Mouse (Mus musculus) cerebellum, adult (tissue): ENCODE data around the gene Dqx1.

Source experiments
- ATAC-seq: cut with Nextera tagmentation; 2 replicates; pipeline ENCODE4 v1.9.2; 2017; ENCODE audit warnings: mild to moderate bottlenecking, moderate library complexity, mixed read lengths; ENCODE audit not compliant: insufficient number of reproducible peaks, low FRiP score, low TSS enrichment

Gene Dqx1

GRCm38 (mm10) chr6:83103130-83103650 lies 45.5 kb downstream of the Dqx1 start:
- no peak for ATAC-seq

- ATAC-seq, result no peak
Measured at GRCm38 (mm10) chr6:83104158-83104557, 46.5 kb downstream of the Dqx1 start.

GRCm38 (mm10) chr6:83107566-83108400 lies 50.1 kb downstream of the Dqx1 start:
- no peak for ATAC-seq

- peak; percentile 87 for ATAC-seq
Measured at GRCm38 (mm10) chr6:83108762-83109668, 51.4 kb downstream of the Dqx1 start, which contains the start of gene Mrpl53. Gene Mrpl53, plus strand, starts transcription at chr6:83109040.

- ATAC-seq, result no peak
Measured at GRCm38 (mm10) chr6:83111510-83112136, 54.0 kb downstream of the Dqx1 start.

- peak; percentile 81 for ATAC-seq
Measured at GRCm38 (mm10) chr6:83115011-83115671, 57.5 kb downstream of the Dqx1 start, which contains the start of gene Mogs. Gene Mogs, plus strand, starts transcription at chr6:83115496.

GRCm38 (mm10) chr6:83115682-83116372 lies 58.2 kb downstream of the Dqx1 start:
- ATAC-seq, result peak; percentile 6; the same call in 1 of the 2 replicates

- ATAC-seq, result no peak
Measured at GRCm38 (mm10) chr6:83116373-83117164, 58.9 kb downstream of the Dqx1 start.
